Mouse (Mus musculus) urinary bladder, adult 18-20 months (tissue): Measurements from ENCODE around the gene Epha3.

Experiments used
- DNase-seq, 2 experiments: peaks; one replicate each; pipeline ENCODE4 v3.0.0; 2022; ENCODE audit warnings: low spot score in 2 of 2, mixed read lengths in 2 of 2

The Epha3 gene

DNA sequence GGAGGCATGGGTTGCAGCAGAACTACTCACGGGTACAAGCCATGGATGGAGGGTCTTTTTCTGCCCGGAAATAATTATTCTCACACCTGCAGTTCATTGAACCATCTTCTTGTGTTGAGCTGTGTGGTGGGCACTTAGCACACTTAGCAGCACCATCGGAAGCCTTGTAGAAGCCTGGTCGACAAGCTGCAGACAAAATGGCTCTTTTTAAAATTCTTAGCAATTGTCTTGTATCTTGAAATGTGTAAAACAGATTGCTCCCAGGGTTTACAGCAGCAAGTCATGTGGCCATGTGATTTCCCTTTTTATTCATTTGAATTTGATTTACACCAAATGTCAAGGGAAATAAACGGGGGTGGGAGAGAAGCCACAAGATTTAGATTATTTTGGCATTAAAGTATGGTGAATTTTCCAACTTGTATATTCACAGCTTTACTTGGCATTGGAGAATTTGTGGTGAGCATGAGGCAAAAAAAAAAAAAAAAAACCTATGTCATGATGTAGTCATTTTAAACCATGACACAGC lies 210.5 kb downstream of the Epha3 start:
- DNase-seq, result no peak

GRCm38 (mm10) chr16:63650760-63651159 lies 213.2 kb downstream of the Epha3 start:
- no peak for DNase-seq

- DNase-seq, result no peak
These were observed 217.4 kb downstream of the Epha3 start for GRCm38 (mm10) chr16:63646577-63646976.

- DNase-seq, result no peak
These were observed 221.3 kb downstream of the Epha3 start for GRCm38 (mm10) chr16:63642641-63643040.

- DNase-seq, result no peak
These were observed 222.4 kb downstream of the Epha3 start for GRCm38 (mm10) chr16:63641603-63642002.

GRCm38 (mm10) chr16:63638701-63639100 lies 225.3 kb downstream of the Epha3 start:
- DNase-seq, result no peak

DNA sequence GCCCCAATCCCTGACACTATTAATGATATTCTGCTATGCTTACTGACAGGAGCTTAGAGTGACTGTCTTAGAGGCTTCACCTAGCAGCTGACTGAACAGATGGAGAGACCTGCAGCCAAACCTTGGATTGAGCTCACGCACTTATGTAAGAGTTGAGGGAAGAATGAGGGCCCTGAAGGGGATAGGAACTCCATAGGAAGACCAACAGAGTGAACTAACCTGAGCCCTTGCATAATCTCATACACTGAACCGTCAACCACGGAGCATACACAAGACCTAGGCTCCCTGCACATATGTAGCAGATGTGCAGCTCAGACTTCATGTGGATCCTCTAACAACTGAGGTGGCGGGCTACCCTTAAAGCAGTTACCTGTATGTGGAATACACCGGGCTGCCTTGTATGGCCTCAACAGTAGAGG lies 230.2 kb downstream of the Epha3 start:
- DNase-seq, result no peak

DNA sequence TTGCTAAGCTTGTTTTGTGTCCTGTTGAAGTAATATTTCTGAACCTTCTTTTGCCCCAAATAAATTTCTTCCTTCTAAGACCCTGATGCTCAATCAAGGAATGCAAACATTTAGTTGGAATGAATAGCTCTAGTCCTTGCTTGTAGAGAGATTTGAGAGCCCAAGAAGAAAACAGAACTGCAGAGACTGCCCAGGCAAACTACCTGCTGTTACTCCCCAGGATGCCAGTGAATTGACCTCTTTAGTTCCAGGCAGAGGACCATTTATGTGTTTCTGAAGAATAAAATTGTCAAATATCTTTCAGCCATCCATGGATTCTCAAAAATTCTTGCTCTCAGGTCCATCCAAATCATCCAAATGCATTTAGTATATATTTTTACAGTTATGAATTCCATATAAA lies 238.7 kb downstream of the Epha3 start:
- DNase-seq, result no peak

- no peak for DNase-seq
These were observed 242.1 kb downstream of the Epha3 start for GRCm38 (mm10) chr16:63621845-63622244.

GRCm38 (mm10) chr16:63615396-63615795 lies 248.6 kb downstream of the Epha3 start:
- DNase-seq, result no peak

DNA sequence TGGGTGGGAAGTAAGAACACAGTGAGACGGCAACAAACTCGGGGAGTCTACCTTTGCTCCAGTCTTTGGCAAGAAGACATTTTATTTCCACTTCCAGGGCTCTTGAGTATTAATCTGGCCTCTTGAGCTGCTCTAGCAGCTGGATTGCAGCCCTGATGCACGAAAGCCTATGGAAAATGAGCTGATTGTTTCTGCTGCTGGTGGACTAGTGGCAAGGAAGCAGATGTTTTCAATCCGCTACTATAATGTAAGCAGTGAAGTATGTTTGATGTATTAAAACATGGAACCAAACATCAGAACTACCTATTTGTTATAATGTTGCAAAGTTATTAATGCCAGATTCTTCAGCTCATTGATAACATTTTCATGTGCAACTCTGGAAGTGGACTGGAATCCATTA lies 251.0 kb downstream of the Epha3 start:
- DNase-seq, result no peak

GRCm38 (mm10) chr16:63600229-63600628 lies 263.7 kb downstream of the Epha3 start:
- no peak for DNase-seq

- no peak for DNase-seq
These were observed 269.3 kb downstream of the Epha3 start for GRCm38 (mm10) chr16:63594656-63595055.

DNA sequence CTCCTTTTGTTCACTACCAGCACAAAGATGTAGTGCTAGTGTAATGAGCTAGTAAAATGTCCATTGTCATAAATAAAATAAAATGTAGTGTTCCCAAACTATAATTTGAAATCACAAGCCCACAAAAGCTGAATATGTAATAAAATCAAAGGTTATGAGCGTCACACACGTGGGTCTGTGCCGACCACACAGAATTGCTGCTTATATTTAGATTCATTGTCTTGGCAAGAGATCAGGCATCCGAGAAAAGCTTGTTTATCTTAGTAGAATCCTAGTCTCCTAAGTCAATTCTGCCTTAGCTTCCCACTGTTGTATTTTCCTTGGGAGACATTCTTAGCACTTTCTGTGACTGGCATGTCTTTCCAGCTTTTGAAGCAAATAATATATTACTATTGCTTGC lies 294.2 kb downstream of the Epha3 start:
- DNase-seq, result no peak

- no peak for DNase-seq
These were observed 297.7 kb downstream of the Epha3 start for GRCm38 (mm10) chr16:63566106-63566836.

DNA sequence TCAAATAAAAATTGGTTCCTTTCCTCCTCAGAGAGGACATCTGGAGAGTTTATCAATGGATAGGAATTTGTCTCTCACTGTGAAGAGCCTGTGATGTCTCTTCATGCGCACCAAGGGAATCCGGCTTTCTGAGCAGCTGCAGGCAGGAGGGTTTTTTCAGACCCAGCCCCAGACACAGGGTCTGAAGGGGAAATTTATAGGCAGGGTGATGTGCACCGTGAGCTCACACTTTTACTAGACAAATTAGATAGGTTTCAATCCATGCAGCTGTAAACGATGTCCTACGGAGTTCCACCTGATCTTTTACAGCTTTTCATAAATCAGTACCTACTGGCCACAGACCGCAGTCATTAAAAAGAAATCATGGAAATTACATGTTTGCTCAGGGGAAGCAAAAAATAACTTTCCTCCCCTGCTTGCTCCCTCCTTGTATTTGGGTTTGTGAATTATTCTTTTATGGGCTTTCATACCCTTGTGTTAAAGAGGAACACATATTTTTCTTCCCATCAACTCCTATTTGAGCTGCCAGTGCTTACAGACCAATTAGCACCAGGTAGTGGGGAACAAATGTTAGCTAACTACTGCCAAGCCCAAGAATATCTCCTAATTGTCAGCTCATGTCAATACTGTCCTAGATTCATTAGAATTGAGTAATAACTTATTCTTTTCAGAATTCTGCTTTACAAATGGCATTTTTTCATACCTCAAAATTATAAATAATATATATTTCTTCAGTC lies 307.4 kb downstream of the Epha3 start:
- no peak for DNase-seq

DNA sequence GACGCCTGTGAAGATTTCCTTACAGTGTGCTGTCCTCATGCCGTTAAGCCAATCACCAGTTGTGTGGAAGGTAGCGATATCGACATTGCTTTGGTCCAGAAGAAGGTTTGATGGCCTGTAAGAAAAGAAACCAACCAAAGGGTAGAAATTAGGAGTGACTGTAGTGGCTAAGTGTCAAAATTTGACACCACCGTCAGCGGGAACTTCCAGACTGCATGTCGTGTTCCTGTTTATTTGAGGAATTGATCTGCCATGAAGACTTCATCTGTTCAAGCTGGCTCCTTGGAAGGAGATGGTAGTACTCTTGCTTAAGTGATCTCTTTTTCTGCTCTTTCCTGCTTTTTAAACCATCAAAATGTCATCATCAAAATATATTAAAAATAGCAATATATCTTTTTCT lies 311.4 kb downstream of the Epha3 start:
- no peak for DNase-seq

- DNase-seq, result no peak
These were observed 324.5 kb downstream of the Epha3 start for GRCm38 (mm10) chr16:63539489-63539888.

DNA sequence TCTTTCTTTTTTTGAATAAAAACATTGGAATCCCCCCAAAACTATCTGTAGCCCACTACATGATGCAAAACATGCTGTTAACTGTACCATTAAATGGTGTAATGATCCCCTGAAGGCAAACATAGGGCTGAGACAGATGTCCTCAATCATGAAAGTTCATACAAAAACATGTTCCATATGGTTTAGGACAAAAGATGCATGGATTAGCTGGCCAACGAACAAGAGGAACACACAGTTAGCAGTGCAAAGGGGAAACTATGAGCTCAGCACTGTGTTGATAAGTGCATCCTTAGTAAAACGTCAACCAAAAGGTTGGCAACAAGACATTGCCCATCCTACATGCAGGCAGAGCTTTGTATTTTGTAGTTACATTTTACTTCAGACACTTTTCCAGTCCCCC lies 335.2 kb downstream of the Epha3 start:
- no peak for DNase-seq

DNA sequence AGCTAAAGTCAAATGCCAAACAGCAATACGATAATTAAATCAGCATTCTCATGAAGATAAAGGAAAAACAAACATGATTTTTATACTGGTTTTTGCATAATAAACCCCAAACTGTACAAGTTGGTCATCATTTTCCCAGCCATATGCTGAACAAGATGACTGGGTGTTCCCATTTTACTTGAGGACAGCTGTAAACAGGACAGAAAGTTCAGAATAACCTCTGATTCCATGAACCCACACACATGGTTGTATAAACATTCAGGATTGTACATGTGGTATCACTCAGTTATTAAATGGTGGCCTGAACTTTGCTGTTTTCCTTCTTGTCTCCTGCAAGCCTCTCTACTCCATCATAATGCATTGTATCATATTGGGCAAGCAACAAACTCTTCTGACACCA lies 346.3 kb downstream of the Epha3 start:
- DNase-seq, result no peak

GRCm38 (mm10) chr16:63510069-63510468 lies 353.9 kb downstream of the Epha3 start:
- DNase-seq, result no peak

GRCm38 (mm10) chr16:63506437-63506836 lies 357.5 kb downstream of the Epha3 start:
- DNase-seq, result no peak

GRCm38 (mm10) chr16:63501456-63501855 lies 362.5 kb downstream of the Epha3 start:
- no peak for DNase-seq
